Mouse (Mus musculus) T-helper 17 cell (primary cell): ENCODE data around the gene Cln5.

ENCODE experiments used
- in situ Hi-C, 2 experiments: fragments of 300-600 bp; cut with MboI, MseI; formaldehyde crosslinking; loops; 1 replicate in 1 of 2; 2 replicates in 1 of 2; pipeline ENCODE4 v1.15.1; 2025; ENCODE audit warnings: high pct_unique_total_duplicates in 2 of 2

The Cln5 gene

GRCm38 (mm10) chr14:103077272-103078005 lies 7.4 kb downstream of the Cln5 start:
- in situ Hi-C loops: loop anchor here in 1 of 2 experiments (25.0 kb wide), 2 partner anchors 585 to 1410 kb away; partner anchors contain the start of gene Slain1

DNA sequence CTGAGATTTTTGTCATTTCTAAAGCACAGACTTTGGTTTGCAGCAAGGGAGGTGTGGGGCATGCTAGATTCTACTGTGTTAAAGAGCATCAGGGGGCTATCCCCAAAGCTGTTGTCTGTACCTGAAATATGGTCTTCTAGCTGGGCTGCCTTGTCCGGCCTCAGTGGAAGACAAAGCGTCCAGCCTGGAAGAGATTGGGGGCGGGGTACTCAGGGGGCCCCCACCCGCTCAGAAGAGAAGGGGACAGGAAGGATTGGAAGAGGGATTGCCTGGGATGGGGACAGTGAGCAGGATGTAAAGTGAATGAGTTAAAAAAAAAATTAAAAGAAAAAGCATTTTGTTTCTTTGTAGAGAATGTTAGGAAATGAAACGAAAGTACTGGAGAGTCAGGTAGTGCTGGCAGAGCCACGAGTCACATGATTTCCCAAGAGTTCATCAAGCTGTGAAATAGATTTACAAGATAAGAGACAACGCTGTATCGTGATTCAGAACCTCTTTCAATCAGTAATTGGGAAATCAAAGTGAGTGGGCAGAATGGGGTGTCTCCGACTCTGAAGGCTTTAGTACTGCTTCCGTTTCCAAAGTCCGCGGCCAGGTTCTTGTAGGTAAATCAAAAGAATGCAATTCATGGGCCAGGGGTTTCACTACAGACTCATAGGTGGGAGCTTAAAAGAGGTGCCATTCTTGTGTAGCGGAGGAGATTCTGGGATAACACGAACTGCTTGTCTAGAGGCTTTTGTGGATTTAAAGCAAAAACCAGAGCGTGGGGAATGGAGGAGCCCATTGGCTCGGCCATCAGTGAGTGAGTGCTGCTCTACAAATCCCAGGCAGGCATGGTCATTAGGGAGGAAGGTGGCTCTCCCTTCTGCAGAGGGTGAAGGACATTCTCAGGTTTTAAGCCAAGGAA lies 8.2 kb downstream of the Cln5 start:
- in situ Hi-C loops: loop anchor here in 1 of 2 experiments (25.0 kb wide), 2 partner anchors 584 to 1409 kb away; partner anchors contain the start of gene Slain1

DNA sequence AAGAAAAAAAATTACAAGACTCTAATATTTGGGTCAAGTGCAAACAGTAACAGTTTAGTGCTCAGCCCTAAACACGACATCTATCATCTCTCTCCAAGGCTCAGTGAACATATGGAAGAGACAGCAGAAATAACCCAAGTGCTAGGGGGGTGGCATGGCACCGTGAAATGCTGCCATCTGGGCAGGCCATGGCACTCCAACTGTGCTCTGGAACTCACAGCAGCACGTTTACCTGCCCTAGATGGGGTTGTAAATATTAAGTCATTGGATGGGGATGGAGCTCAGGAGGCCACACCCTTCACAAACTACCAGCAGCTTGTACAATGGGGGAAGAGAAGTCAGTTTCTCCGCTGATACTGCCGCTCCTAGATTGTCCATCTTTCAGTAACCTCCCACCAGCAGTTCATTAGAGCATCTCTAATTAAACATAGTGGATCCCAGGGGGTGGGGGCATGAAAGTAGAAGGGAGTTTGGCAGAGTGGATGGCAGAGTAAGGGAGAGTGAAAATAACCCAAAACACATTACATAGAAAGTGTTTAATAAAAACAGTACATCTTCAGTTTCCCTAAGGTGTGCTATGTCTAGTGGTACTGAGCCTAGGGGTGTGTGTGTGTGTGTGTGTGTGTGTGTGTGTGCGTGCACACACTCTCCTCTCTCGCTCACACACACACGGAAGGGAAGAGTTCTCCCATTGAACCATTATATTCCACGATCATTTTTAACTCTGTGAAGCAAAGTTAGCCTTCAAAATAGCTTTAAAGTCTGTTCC lies 9.4 kb downstream of the Cln5 start:
- in situ Hi-C loops: loop anchor here in 1 of 2 experiments (25.0 kb wide), 2 partner anchors 583 to 1408 kb away; partner anchors contain the start of gene Slain1

DNA sequence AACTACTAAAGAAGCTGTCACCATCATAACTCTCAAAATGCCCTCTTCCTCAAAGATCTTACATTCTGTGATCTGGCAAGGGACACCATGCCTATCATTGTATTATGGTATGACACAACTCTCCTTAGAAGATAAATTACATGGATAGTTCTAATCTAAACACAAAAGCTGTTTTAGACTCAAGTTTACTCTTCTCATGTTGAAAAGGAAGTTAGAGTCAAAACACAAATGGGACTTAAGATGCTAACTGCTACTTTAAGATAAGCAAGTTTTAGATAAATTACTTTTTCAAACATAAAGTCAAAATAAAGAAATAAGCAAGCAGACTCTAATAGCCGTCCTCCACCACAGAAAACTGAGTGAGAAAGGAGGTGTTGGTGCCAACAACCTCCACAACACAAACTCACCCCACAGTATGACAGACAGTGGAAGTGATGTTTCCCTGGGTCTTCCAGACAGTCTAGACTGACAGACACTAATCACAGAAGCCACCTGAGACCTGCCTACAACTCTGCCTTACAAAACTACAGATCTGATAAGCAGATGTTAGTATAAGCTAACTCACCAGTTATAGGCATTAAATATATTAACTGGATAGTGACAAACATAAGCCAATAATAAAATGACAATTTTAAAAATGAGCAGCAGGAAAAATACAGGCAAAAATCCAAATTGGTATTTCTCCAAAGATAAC lies 16.0 kb downstream of the Cln5 start:
- in situ Hi-C loops: loop anchor here in 1 of 2 experiments (25.0 kb wide), 2 partner anchors 576 to 1401 kb away; partner anchors contain the start of gene Slain1

DNA sequence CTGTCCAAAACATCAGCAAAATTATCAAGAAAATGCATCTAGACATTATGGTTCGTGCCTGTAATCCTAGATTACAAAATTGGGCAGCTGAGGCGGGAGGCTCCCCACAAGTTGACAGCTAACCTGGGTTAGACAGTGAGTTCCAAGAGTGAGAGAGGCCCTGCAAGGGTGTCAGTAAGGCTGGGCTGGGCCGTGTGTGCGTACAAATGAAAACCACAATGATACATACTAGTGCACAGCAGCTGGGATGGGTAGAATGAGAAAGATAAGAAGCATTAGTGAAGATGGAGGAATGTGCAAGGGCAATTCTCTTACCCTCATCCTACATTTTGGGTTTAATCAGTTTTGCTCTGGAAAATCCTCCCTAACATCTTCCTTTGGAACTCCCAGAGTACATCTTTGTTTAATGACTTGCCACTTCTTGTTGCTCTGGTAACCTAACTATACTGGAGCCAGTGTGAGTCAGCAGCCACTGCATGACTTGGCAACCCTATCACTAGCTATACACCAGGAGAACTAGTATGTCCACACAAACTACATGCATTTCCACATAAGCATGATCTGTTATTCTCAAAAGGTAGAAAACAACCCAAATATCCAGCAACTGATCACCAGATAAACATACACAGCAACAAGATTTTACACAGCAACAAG lies 16.8 kb downstream of the Cln5 start:
- in situ Hi-C loops: loop anchor here in 1 of 2 experiments (25.0 kb wide), 2 partner anchors 576 to 1401 kb away; partner anchors contain the start of gene Slain1

- in situ Hi-C loops: loop anchor here in 1 of 2 experiments (25.0 kb wide), 2 partner anchors 574 to 1399 kb away; partner anchors contain the start of gene Slain1
Measured at GRCm38 (mm10) chr14:103087846-103088245, 17.8 kb downstream of the Cln5 start.

DNA sequence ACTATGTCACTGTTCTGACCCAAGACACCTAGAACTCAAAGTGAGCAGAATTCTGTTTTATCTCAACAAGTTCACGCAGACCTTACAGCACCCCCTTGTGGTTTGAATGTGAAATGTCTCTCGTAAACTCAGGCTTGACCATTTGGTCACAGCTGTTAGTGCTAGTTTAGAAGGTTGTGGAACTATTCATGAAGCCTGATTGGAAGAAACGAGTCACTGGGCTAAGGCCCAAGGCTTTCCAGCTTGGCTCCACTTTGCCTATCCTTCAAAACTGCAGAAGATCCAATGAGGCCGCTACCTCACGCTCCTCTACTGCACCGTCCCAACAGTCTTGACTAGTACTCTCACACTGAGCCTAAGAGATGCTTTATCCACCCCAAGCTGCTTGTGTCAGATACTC lies 18.6 kb downstream of the Cln5 start:
- in situ Hi-C loops: loop anchor here in 1 of 2 experiments (25.0 kb wide), 2 partner anchors 574 to 1399 kb away; partner anchors contain the start of gene Slain1

- in situ Hi-C loops: loop anchor here in 1 of 2 experiments (10.0 to 25.0 kb wide), 3 partner anchors 252 to 1394 kb away; partner anchors contain the start of genes Mycbp2 and Slain1
Measured at GRCm38 (mm10) chr14:103093236-103093635, 23.2 kb downstream of the Cln5 start.

DNA sequence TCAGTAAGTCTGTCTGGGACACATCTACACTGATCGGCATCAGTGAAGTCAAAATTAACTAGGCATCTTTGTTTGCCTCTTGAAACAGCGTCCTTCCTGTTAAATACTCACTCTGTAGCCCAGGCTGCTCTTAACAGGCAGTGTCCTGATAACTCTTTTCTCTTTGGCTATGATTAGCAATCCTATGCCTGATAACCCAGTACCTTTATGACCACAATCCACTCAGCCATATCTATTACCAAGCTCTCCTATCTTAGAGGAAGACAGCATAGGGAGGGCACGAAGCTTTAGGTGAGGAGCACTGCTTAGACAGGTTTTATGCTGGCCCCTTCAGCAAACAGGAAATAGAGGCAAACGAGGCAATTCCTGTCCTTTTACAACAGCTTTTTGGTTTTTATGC lies 23.7 kb downstream of the Cln5 start:
- in situ Hi-C loops: loop anchor here in 1 of 2 experiments (10.0 to 25.0 kb wide), 3 partner anchors 251 to 1394 kb away; partner anchors contain the start of genes Mycbp2 and Slain1

DNA sequence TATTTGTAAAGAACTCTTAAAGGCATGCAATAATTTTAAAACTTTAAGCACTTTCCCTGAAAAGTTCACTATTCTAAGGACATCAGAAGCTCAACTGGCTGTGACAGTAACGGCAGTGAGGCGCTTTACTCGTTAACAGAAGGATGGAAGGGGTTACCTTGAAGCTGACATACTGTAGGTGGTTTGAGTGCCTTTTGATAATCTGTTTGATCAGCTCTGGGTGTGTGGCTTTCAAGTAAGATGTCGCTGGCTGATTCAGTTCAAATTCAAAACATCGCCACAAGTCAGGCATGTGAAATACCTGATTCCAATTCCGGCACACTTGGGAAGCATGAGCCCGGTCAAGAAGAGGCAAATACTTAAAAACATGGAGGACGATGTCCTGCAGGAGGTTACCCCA lies 25.0 kb downstream of the Cln5 start:
- in situ Hi-C loops: loop anchor here in 1 of 2 experiments (10.0 to 25.0 kb wide), 3 partner anchors 250 to 1392 kb away; partner anchors contain the start of genes Mycbp2 and Slain1

GRCm38 (mm10) chr14:103095826-103096225 lies 25.8 kb downstream of the Cln5 start:
- in situ Hi-C loops: loop anchor here in 1 of 2 experiments (10.0 to 25.0 kb wide), 3 partner anchors 249 to 1391 kb away; partner anchors contain the start of genes Mycbp2 and Slain1

DNA sequence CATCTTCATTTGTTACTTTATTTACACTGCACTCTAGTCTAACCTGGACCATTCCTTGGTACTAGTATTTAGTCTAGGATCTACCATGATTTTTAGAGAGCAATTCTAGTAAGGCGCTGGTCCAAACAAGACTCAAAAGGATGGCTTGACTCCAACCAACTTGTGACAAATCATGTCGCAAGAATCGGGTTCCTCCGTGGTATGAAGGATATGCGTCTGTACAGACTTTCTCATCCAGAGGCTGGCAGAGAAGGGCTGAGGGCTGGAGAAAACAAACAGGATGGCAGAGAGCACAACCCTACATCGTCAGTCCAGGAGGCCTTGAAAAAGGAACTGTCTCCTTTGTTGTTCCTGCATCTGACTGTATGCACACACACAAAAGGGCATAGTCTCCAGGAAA lies 26.6 kb downstream of the Cln5 start:
- in situ Hi-C loops: loop anchor here in 1 of 2 experiments (10.0 to 25.0 kb wide), 3 partner anchors 248 to 1391 kb away; partner anchors contain the start of genes Mycbp2 and Slain1

- in situ Hi-C loops: loop anchor here in 1 of 2 experiments (10.0 to 25.0 kb wide), 3 partner anchors 247 to 1389 kb away; partner anchors contain the start of genes Mycbp2 and Slain1
Measured at GRCm38 (mm10) chr14:103098213-103098586, 28.2 kb downstream of the Cln5 start.

DNA sequence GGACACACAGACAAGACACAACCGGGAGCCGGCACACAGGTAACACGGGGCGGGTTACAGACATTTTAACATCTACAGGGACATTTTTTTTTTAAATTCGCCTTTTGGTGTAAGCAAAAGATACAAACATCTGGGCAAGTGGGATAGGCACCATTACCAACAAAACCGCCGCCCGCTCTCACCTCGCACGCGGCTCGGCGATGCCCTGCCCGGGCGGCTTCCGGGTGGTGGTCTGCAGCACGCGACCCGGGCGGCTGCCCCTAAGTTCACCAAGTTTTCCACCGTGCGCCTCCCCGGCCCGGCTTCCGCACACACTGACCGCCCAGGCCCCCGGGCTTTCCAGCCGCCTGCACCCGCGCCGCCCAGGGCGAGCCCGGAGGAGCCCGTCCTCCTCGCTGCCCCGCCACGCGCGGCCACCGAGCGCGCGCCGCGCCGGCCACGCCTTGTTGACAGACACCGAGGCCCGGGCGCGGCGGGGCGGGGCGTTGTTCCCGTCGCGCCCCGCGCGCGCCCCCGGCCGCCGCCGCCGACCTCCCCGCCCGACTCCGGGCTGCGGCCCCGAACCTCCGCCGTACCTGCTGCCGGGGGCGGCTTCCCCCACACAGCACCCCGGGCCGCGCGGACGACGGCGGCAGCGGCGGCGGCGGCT lies 28.7 kb downstream of the Cln5 start:
- in situ Hi-C loops: loop anchor here in 1 of 2 experiments (10.0 to 25.0 kb wide), 3 partner anchors 246 to 1389 kb away; partner anchors contain the start of genes Mycbp2 and Slain1

DNA sequence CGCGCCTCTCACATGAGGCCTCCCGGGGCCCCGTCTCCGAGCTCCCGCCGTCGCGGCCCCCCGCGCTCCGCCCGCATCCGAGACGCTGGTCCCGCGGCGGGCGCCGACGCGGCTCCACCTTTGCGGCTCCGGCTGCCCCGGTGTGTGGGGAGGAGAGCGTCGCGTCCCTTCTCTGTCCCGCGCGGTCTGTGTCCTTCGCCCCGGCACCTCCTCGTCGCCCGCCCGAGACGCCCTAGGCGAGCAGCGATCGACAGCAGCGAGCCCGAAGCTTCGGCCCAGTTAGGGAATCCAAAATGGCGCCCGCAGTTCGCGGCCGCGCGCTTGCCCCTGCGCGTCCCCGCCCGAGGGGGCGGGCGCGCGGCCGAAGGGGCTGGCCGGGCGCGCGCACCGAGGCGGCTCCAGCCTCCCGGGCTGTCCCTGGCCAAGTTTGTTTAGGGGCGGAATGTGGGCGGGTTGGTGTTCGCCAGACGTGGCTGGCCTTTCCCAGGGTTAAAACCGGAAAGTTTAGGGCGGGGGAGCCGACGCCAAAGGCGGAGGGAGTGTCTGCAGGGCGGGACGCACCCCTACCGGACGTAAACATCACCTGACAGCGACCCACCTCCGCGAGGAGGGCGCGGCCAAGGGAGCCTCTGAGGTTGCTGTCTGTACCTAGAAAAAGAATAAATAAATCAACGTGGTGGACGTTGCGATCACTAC lies 29.4 kb downstream of the Cln5 start, which contains the start of gene Fbxl3:
Fbxl3 (minus strand) TSS at position 329 of the 696 bp plus-strand sequence.
- in situ Hi-C loops: loop anchor here in 1 of 2 experiments (10.0 to 25.0 kb wide), 3 partner anchors 245 to 1388 kb away; partner anchors contain the start of genes Mycbp2 and Slain1

GRCm38 (mm10) chr14:103100296-103100695 lies 30.3 kb downstream of the Cln5 start:
- in situ Hi-C loops: no loop called here

GRCm38 (mm10) chr14:103101171-103101570 lies 31.2 kb downstream of the Cln5 start:
- in situ Hi-C loops: no loop called here

DNA sequence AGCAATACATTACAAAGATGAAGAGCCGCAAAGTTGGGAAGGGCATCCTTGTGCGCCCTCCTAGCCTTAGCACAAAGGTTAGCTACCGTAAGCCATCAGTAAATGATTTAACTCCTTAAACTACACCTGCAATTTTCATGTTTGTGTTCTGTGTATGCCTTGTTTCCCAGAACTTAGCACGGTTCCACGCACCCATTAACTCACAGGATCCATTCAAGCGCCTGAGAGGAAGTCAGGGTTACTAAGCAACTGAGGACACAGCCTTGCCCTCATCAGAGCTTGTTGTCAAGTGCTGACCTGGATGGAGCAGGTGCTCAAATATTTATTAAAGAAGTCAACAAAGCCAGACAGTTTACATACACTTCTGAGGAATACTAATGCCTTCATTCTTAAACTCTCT lies 32.2 kb downstream of the Cln5 start:
- in situ Hi-C loops: no loop called here
